Mouse (Mus musculus) midbrain, postnatal 0 days (tissue): Measurements from ENCODE around the gene Pcnx3. TPM values are rescaled to one million over a fixed set of nuclear protein-coding genes. Genes with fewer than 3 reads are reported as not detected.

ENCODE experiments used
- ATAC-seq: fragments of 200-750 bp; cut with Nextera tagmentation; 2 replicates; pipeline ENCODE4 v1.8.0; 2017; ENCODE audit warnings: moderate number of reproducible peaks, mild to moderate bottlenecking, moderate TSS enrichment, moderate library complexity; ENCODE audit not compliant: low FRiP score
- DNase-seq: peaks from one replicate; pipeline ENCODE4 v3.0.0-alpha.2; 2015; ENCODE audit warnings: low spot score
- H3K27ac ChIP-seq: fragments of 300-500 bp; sonication (generic); 2 replicates; pipeline ENCODE4 v1.5.1; 2014; ENCODE audit warnings: low read depth, mild to moderate bottlenecking, low read length, mixed read lengths
- H3K27me3 ChIP-seq: fragments of 300-500 bp; sonication (generic); 2 replicates; pipeline ENCODE4 v1.6.1; 2014; ENCODE audit warnings: low read length, control low read depth, mixed read lengths; ENCODE audit not compliant: insufficient read depth
- H3K36me3 ChIP-seq: fragments of 300-500 bp; sonication (generic); 2 replicates; pipeline ENCODE4 v1.6.1; 2014; ENCODE audit warnings: low read length, control low read depth, mixed read lengths; ENCODE audit not compliant: insufficient read depth
- H3K4me1 ChIP-seq: fragments of 300-500 bp; sonication (generic); 2 replicates; pipeline ENCODE4 v1.6.1; 2014; ENCODE audit warnings: mild to moderate bottlenecking, control low read depth, antibody characterized with exemption, low read length, mixed read lengths; ENCODE audit not compliant: insufficient read depth
- H3K4me2 ChIP-seq: fragments of 300-500 bp; sonication (generic); 2 replicates; pipeline ENCODE4 v1.6.1; 2014; ENCODE audit warnings: low read depth, mild to moderate bottlenecking, low read length, mixed read lengths; ENCODE audit not compliant: poor library complexity, severe bottlenecking
- H3K4me3 ChIP-seq: fragments of 300-500 bp; sonication (generic); 2 replicates; pipeline ENCODE4 v1.5.1; 2014; ENCODE audit warnings: low read depth, mild to moderate bottlenecking, low read length, moderate library complexity
- H3K9ac ChIP-seq: fragments of 300-500 bp; sonication (generic); replicated peaks from 2 replicates; pipeline ENCODE4 v1.6.1; 2014; ENCODE audit warnings: mild to moderate bottlenecking, low read length, moderate library complexity, mixed read lengths; ENCODE audit not compliant: poor library complexity, severe bottlenecking
- H3K9me3 ChIP-seq: fragments of 300-500 bp; sonication (generic); 2 replicates; pipeline ENCODE4 v1.6.1; 2016; ENCODE audit warnings: low read length, control low read depth
- CTCF ChIP-seq: IDR thresholded peaks from 2 replicates; pipeline ENCODE4 v1.5.1; 2016; ENCODE audit warnings: antibody characterized with exemption, mild to moderate bottlenecking
- WGBS: fragments of 180-500 bp; shearing (Covaris S2); extraction: QIAGEN DNeasy Blood & Tissue Kit; methylation state at CpG from one replicate; pipeline ENCODE4 v1.1.7; 2014; 5-methylcytosine and 5-hydroxymethylcytosine counted together
- polyA plus RNA-seq: library from polyadenylated mRNA; unstranded; fragments of >200 nt; fragmentation: Nextera tagmentation; extraction: Ambion mirVana; gene quantifications from 2 replicates; pipeline ENCODE4 v1.2.1, GENCODE M21; 2015
- total RNA-seq: library from RNA; depleted of rRNA; stranded (reverse); fragments of >200 nt; gene quantifications from 2 replicates; pipeline ENCODE4 v1.2.3, GENCODE M21; 2014; rRNA removed

Gene Pcnx3
- total RNA-seq (95.5 and 103 TPM in 2 replicates), polyA plus RNA-seq (18.4 and 19.1 TPM in 2 replicates)

GRCm38 (mm10) chr19:5688200-5689087 lies at the start of gene Pcnx3, which contains the start of gene Map3k11:
Gene Pcnx3, minus strand, starts transcription at chr19:5688908.
Gene Map3k11, plus strand, starts transcription at chr19:5688742.
- WGBS: under 1% methylated on average over 66 of the region's 69 CpGs
- H3K4me3 ChIP-seq: peak within 1 kb of the TSS; percentile 92
- H3K4me2 ChIP-seq: peak within 1 kb of the TSS; percentile 100
- ATAC-seq: peak; percentile 94
- H3K9me3 ChIP-seq: no peaks in the 10 kb centered on the region
- H3K36me3 ChIP-seq: peaks cover 38% of the 10 kb centered on the region
- H3K9ac ChIP-seq: peak within 1 kb of the TSS; percentile 89
- TF ChIP-seq CTCF: peak; percentile 57
- peak; percentile 99 for DNase-seq
- peak within 1 kb of the TSS; percentile 76 for H3K27ac ChIP-seq
- peaks cover 16% of the 10 kb centered on the region for H3K4me1 ChIP-seq
- no peaks in the 10 kb centered on the region for H3K27me3 ChIP-seq

GRCm38 (mm10) chr19:5734325-5734724 lies 45.6 kb upstream of the Pcnx3 start:
- TF ChIP-seq CTCF: no peak

GRCm38 (mm10) chr19:5731264-5731978 lies 42.7 kb upstream of the Pcnx3 start:
- Histone ChIP-seq H3K27me3 (no peaks in the 10 kb centered on the region), H3K9me3 (no peaks in the 10 kb centered on the region), H3K27ac (peak overlapping the region; percentile 33), H3K4me3 (peak overlapping the region; percentile 69), H3K4me2 (peak overlapping the region; percentile 95), H3K36me3 (no peaks in the 10 kb centered on the region; the same call in 1 of the 2 replicates), H3K4me1 (peaks cover 24% of the 10 kb centered on the region; the same call in 1 of the 2 replicates), H3K9ac (peak overlapping the region; percentile 73)
- DNase-seq: peak; percentile 98
- ATAC-seq: peak; percentile 89
- under 1% methylated on average over 47 of the region's 47 CpGs for WGBS
- TF ChIP-seq CTCF: no peak

More at GRCm38 (mm10) chr19:5734325-5734724, 45.6 kb upstream of the Pcnx3 start:
- no peaks in the 10 kb centered on the region for H3K27me3 ChIP-seq
- no peaks in the 10 kb centered on the region for H3K9me3 ChIP-seq
- WGBS: 80% methylated on average over 9 of the region's 9 CpGs
- H3K9ac ChIP-seq: no peak overlapping the region
- H3K36me3 ChIP-seq: no peaks in the 10 kb centered on the region; the same call in 1 of the 2 replicates
- no peak overlapping the region for H3K27ac ChIP-seq
- H3K4me2 ChIP-seq: no peak overlapping the region
- no peak overlapping the region for H3K4me3 ChIP-seq
- ATAC-seq (no peak), DNase-seq (no peak)
- peaks cover 13% of the 10 kb centered on the region; the same call in 1 of the 2 replicates for H3K4me1 ChIP-seq

- Histone ChIP-seq H3K27me3 (no peaks in the 10 kb centered on the region), H3K4me3 (peak overlapping the region; percentile 69), H3K4me2 (peak overlapping the region; percentile 95), H3K9me3 (no peaks in the 10 kb centered on the region), H3K4me1 (peaks cover 32% of the 10 kb centered on the region; the same call in 1 of the 2 replicates), H3K36me3 (no peaks in the 10 kb centered on the region; the same call in 1 of the 2 replicates), H3K27ac (no peak overlapping the region; the same call in 1 of the 2 replicates), H3K9ac (peak overlapping the region; percentile 73)
- DNase-seq (no peak), ATAC-seq (no peak)
- no peak for TF ChIP-seq CTCF
- WGBS: 73% methylated on average over 29 of the region's 29 CpGs
Measured at GRCm38 (mm10) chr19:5730314-5731186, 41.8 kb upstream of the Pcnx3 start.

GRCm38 (mm10) chr19:5729444-5729815 lies 40.7 kb upstream of the Pcnx3 start, which contains the start of gene Fam89b:
Gene Fam89b, minus strand, starts transcription at chr19:5729653.
- peaks cover 6% of the 10 kb centered on the region for H3K36me3 ChIP-seq
- H3K4me1 ChIP-seq: peaks cover 32% of the 10 kb centered on the region; the same call in 1 of the 2 replicates
- no peaks in the 10 kb centered on the region for H3K27me3 ChIP-seq
- peak within 1 kb of the TSS; percentile 92 for H3K4me3 ChIP-seq
- TF ChIP-seq CTCF: no peak
- WGBS: under 1% methylated on average over 37 of the region's 37 CpGs
- peak within 1 kb of the TSS; percentile 95 for H3K27ac ChIP-seq
- H3K9me3 ChIP-seq: no peaks in the 10 kb centered on the region
- DNase-seq (peak; percentile 92), ATAC-seq (peak; percentile 69)
- H3K4me2 ChIP-seq: peak within 1 kb of the TSS; percentile 95
- peak within 1 kb of the TSS; percentile 96 for H3K9ac ChIP-seq
